Mouse (Mus musculus) E14TG2a.4 (cell line): ENCODE results near the gene Bfar.

Experiments used
- CTCF ChIP-seq: conservative IDR thresholded peaks from 2 replicates; pipeline ENCODE4 v1.5.1; 2014; ENCODE audit warnings: low read length
- POU5F1 ChIP-seq: IDR thresholded peaks from 2 replicates; pipeline ENCODE4 v1.6.1; 2014; ENCODE audit warnings: low read length, borderline replicate concordance

DNA sequence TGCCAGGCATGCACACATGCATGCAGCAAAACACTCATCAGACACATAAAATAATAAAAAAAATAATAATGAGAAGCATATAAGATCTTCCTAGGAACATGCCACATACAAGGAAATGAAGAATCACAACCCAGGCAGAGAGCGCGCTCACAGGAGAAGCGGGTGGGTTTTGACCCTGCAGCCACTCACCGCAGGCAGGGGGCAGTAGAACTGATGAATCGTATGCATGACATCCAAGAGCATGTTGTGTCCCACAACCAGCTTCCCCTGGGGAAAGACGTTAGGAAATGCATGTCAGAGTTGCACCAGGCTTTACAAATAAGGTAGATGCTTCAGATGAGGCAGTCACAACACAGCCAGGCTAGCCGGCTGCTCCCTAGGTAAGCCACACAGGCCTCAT, 31.6 kb upstream of the Bfar start:
- TF ChIP-seq CTCF = peak; percentile 36
- TF ChIP-seq POU5F1 = no peak
